Mouse (Mus musculus) liver, embryonic 14.5 days (tissue): Measurements from ENCODE around the gene Sbf2. TPM values are rescaled to one million over a fixed set of nuclear protein-coding genes. Genes with fewer than 3 reads are reported as not detected.
"Not testable (repeated sequence)": the region's sequence is repeated elsewhere in the genome, so short reads cannot be mapped to it uniquely, and the experiment has no call there.

Source experiments
- ATAC-seq: fragments of 200-750 bp; cut with Nextera tagmentation; 2 replicates; pipeline ENCODE4 v1.8.0; 2017; ENCODE audit warnings: moderate number of reproducible peaks, mild to moderate bottlenecking, moderate library complexity; ENCODE audit not compliant: insufficient read depth
- DNase-seq, 3 experiments: peaks; one replicate each; pipeline ENCODE4 v3.0.0-alpha.2; 2012 to 2013; ENCODE audit warnings: low read depth in 3 of 3, low spot score in 3 of 3
- H3K27ac ChIP-seq: fragments of 300-500 bp; sonication (generic); 2 replicates; pipeline ENCODE4 v1.5.1; 2014; ENCODE audit warnings: moderate library complexity, mild to moderate bottlenecking, control low read depth, inconsistent platforms
- H3K27me3 ChIP-seq: fragments of 300-500 bp; sonication (generic); 2 replicates; pipeline ENCODE4 v1.6.1; 2014; ENCODE audit warnings: mild to moderate bottlenecking, low read length, moderate library complexity; ENCODE audit not compliant: control insufficient read depth, insufficient read depth
- H3K36me3 ChIP-seq: fragments of 300-500 bp; sonication (generic); replicated peaks from 2 replicates; pipeline ENCODE4 v1.6.1; 2014; ENCODE audit warnings: low read depth; ENCODE audit not compliant: control insufficient read depth, insufficient read depth
- H3K4me1 ChIP-seq, 2 experiments: fragments of 200-500 bp in 1 of 2; fragments of 300-500 bp in 1 of 2; sonication (generic) in 1 of 2; replicated peaks; 2 replicates each; pipeline ENCODE4 v1.6.1; 2012 to 2014; ENCODE audit warnings: antibody characterized with exemption in 1 of 2, inconsistent platforms in 1 of 2, low read length in 1 of 2; ENCODE audit not compliant: control insufficient read depth in 2 of 2, insufficient read depth in 2 of 2
- H3K4me2 ChIP-seq: fragments of 300-500 bp; sonication (generic); 2 replicates; pipeline ENCODE4 v1.6.1; 2014; ENCODE audit warnings: low read depth, mild to moderate bottlenecking, control low read depth, moderate library complexity
- H3K4me3 ChIP-seq, 2 experiments: fragments of 200-500 bp in 1 of 2; fragments of 300-500 bp in 1 of 2; sonication (generic) in 1 of 2; 2 replicates each; pipeline ENCODE4 v1.5.1; 2012 to 2014; ENCODE audit warnings: low read depth in 2 of 2, low read length in 2 of 2, mild to moderate bottlenecking in 2 of 2, control low read depth in 1 of 2, inconsistent platforms in 1 of 2, moderate library complexity in 1 of 2; ENCODE audit not compliant: insufficient read depth in 1 of 2
- H3K9ac ChIP-seq: fragments of 300-500 bp; sonication (generic); replicated peaks from 2 replicates; pipeline ENCODE4 v1.6.1; 2014; ENCODE audit warnings: mild to moderate bottlenecking, control low read depth, moderate library complexity
- H3K9me3 ChIP-seq: fragments of 300-500 bp; sonication (generic); 2 replicates; pipeline ENCODE4 v1.6.1; 2016; ENCODE audit warnings: low read length, mixed read lengths; ENCODE audit not compliant: control insufficient read depth
- CTCF ChIP-seq: IDR thresholded peaks from 2 replicates; pipeline ENCODE4 v1.5.1; 2016; ENCODE audit warnings: antibody characterized with exemption, low read depth, control low read depth
- EP300 ChIP-seq: IDR thresholded peaks from 2 replicates; pipeline ENCODE4 v1.6.1; 2016; ENCODE audit warnings: antibody characterized with exemption, low read depth
- WGBS: fragments of 180-500 bp; shearing (Covaris S2); extraction: QIAGEN DNeasy Blood & Tissue Kit; methylation state at CpG from one replicate; pipeline ENCODE4 v1.1.7; 2014; ENCODE audit not compliant: insufficient replicate concordance; 5-methylcytosine and 5-hydroxymethylcytosine counted together
- polyA plus RNA-seq, 2 experiments: library from polyadenylated mRNA; depleted of rRNA in 1 of 2; stranded (reverse) in 1 of 2; unstranded in 1 of 2; fragments of >200 nt; fragmentation: Nextera tagmentation in 1 of 2; extraction: Ambion mirVana in 1 of 2; gene quantifications; 2 replicates each; pipeline versions ENCODE4 v1.2.1 to v1.2.3; 2012 to 2014

Sbf2 gene
- polyA plus RNA-seq, 2 experiments = 2.9 to 3.3 TPM

DNA sequence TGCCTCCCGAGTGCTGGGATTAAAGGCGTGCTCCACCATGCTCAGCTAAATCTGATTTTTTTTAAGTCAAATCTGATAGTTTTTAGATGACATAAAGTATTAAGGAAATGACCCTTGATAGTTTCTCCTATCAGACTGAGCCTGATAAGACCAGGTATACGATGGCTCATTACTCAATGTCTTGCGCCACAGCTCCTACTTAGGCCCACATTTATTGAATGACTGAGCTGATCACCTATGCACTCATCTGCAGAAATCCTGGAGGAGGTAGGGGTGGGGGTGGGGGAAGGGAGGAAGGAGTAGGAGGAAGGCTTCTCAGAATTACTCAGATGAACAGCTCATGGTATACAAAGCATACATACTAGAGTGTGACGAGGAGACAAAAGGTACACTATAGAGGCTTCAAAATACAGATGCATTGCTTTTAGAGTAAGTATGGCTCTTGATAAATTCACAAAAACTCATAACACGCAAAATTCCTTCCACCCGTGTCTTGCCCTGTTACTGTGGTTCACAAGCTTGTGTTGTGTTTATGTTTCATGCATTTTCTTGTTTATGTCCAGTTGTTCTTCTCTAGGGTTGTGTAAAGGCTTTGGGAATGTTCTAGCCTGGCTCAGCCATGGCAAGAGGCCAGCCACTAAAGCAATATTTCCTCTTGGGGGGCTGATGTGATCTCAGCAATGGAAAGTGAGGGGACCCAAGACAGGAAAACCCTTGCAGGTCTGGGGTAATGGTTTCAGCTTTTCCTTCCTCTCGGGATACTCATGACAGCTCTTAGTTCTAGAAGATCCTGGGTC lies 32.1 kb upstream of the Sbf2 start:
- Histone ChIP-seq H3K4me1 (peaks cover 0 to 5% of the 10 kb centered on the region in 2 experiments; a peak in 1 of 4 replicates), H3K27me3 (no peaks in the 10 kb centered on the region), H3K9me3 (no peaks in the 10 kb centered on the region; the same call in 1 of the 2 replicates), H3K27ac (no peak overlapping the region), H3K4me3 (no peak overlapping the region), H3K36me3 (no peaks in the 10 kb centered on the region), H3K9ac (no peak overlapping the region), H3K4me2 (no peak overlapping the region)
- ATAC-seq = no peak
- WGBS = 58% methylated on average over 8 of the region's 8 CpGs
- DNase-seq = no peak
- TF ChIP-seq CTCF = no peak
- TF ChIP-seq EP300 = no peak

DNA sequence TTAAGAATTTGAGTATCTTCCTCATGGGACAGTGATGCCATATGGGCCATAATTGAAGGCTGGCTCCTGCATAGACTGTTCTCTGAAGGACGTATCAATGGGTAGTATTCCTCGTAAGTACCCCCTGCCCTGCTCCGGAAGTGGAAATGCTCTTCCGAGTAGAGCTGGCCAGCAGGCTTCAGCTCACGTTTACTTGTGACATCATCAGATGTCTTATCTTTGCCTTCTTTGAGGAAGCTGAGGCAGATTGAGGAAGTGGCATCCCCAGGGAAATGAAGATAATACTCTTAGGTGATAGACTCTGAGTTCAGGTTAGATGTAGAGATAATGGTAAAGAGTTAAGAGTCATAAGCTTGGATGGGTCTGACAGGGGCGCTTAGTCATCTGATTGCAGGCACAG lies 31.1 kb upstream of the Sbf2 start:
- 28% methylated on average over 6 of the region's 6 CpGs for WGBS
- ATAC-seq (no peak), DNase-seq (no peak)
- H3K4me2 ChIP-seq = no peak overlapping the region
- H3K9me3 ChIP-seq = no peaks in the 10 kb centered on the region; the same call in 1 of the 2 replicates
- H3K27ac ChIP-seq = no peak overlapping the region
- no peak overlapping the region for H3K9ac ChIP-seq
- no peak for TF ChIP-seq CTCF
- no peak for TF ChIP-seq EP300
- peaks cover 0 to 5% of the 10 kb centered on the region in 2 experiments; a peak in 1 of 4 replicates for H3K4me1 ChIP-seq
- H3K4me3 ChIP-seq = no peak overlapping the region
- no peaks in the 10 kb centered on the region for H3K27me3 ChIP-seq
- H3K36me3 ChIP-seq = no peaks in the 10 kb centered on the region

DNA sequence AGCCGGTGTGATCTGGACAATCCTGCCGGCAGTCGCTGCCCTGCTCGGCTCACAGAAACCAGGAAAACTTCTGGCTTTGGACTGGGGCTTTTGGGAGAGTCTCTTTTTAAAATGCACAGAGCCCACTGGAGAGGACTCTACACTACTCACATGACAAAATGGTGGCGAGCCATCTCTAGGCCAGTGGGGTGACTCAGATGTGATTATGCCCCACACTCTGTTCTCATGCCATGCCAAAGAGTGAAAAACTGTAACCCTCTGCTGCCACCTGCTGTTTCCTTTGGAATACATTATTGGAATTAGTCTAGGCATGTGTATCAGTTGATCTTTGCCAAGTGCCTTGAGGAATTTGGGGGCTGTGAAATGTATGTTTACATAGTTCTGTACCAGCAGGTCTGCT lies 30.6 kb upstream of the Sbf2 start:
- H3K4me3 ChIP-seq = no peak overlapping the region
- H3K27ac ChIP-seq = no peak overlapping the region
- H3K4me1 ChIP-seq = peaks cover 0 to 5% of the 10 kb centered on the region in 2 experiments; a peak in 1 of 4 replicates
- no peak for ATAC-seq
- WGBS = 61% methylated on average over 5 of the region's 5 CpGs
- no peak overlapping the region for H3K9ac ChIP-seq
- no peaks in the 10 kb centered on the region for H3K27me3 ChIP-seq
- no peak for DNase-seq
- H3K4me2 ChIP-seq = no peak overlapping the region
- H3K9me3 ChIP-seq = no peaks in the 10 kb centered on the region; the same call in 1 of the 2 replicates
- TF ChIP-seq CTCF (peak; percentile 52; the same call in 1 of the 2 replicates), EP300 (no peak)
- no peaks in the 10 kb centered on the region for H3K36me3 ChIP-seq

DNA sequence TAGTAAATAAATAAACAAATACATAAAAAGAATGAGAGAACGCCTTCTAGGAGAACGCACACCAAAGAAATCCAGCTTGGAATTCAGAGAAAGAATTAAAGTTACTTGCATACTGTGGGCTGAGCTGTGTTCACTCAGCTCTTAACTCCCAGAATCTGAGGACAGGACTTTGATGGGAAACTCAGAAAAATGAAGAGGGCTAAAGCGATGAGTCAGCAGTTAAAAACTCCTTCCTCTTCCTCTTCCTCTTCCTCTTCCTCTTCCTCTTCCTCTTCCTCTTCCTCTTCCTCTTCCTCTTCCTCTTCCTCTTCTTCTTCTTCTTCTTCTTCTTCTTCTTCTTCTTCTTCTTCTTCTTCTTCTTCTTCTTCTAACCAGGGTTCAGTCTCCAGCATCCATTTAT lies 25.2 kb upstream of the Sbf2 start:
- not testable (repeated sequence) for H3K4me2 ChIP-seq, H3K4me3 ChIP-seq, ATAC-seq, H3K27me3 ChIP-seq, H3K9me3 ChIP-seq, H3K27ac ChIP-seq, H3K36me3 ChIP-seq, H3K4me1 ChIP-seq, H3K9ac ChIP-seq, DNase-seq
- WGBS = 71% methylated on average over 3 of the region's 3 CpGs

DNA sequence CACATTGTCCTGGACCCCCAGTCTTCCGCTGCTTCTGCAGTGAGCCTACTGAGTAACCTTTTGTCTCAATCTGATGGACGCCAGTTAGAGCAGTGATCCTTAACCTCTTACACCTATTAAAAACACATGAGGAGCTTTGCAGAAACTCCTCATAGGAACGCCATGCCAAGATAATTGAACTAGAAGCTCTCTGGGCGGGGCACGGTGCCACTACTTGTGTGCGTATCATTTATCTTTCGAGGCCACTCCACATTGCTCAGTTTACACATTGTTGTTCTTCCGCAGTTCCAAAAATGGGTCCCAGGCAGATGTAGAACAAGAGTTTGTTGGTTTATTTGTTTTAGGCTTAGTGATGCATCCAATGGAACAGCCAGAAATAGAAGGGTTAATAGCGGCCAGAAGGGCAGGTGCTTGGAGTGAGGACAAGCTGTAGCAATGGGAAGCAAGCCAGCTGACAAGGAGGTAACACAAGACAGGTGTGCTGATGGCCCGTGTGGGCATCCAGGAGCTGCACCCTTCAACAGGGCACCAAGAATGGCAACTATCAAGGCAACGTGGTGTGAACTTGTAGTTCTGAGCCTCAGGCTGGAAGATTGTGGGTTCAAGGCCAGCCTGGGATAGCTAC lies 24.7 kb upstream of the Sbf2 start:
- no peaks in the 10 kb centered on the region for H3K9me3 ChIP-seq
- H3K27me3 ChIP-seq = no peaks in the 10 kb centered on the region
- DNase-seq = no peak
- no peaks in the 10 kb centered on the region for H3K4me1 ChIP-seq
- no peak for ATAC-seq
- TF ChIP-seq EP300 = no peak
- no peak for TF ChIP-seq CTCF
- H3K36me3 ChIP-seq = no peaks in the 10 kb centered on the region
- H3K4me3 ChIP-seq = no peak overlapping the region
- no peak overlapping the region for H3K9ac ChIP-seq
- no peak overlapping the region for H3K4me2 ChIP-seq
- no peak overlapping the region for H3K27ac ChIP-seq
- WGBS = 74% methylated on average over 11 of the region's 11 CpGs
